Mouse (Mus musculus) stomach, embryonic 16.5 days (tissue): Measurements from ENCODE around the gene Tbx21. TPM values are rescaled to one million over a fixed set of nuclear protein-coding genes. Genes with fewer than 3 reads are reported as not detected.
A peak's percentile ranks its signal among the peaks of the same experiment; 100 is the strongest.

ENCODE experiments used
- ATAC-seq: fragments of 200-750 bp; cut with Nextera tagmentation; 2 replicates; pipeline ENCODE4 v1.8.0; 2017; ENCODE audit warnings: moderate number of reproducible peaks, moderate TSS enrichment; ENCODE audit not compliant: insufficient read depth, low FRiP score
- H3K27ac ChIP-seq: fragments of 300-500 bp; sonication (generic); 2 replicates; pipeline ENCODE4 v1.5.1; 2014; ENCODE audit warnings: low read length
- H3K27me3 ChIP-seq: fragments of 300-500 bp; sonication (generic); 2 replicates; pipeline ENCODE4 v1.6.1; 2014; ENCODE audit warnings: low read length, control low read depth, mixed read lengths; ENCODE audit not compliant: control insufficient read depth, insufficient read depth
- H3K36me3 ChIP-seq: fragments of 300-500 bp; sonication (generic); 2 replicates; pipeline ENCODE4 v1.6.1; 2014; ENCODE audit warnings: low read length; ENCODE audit not compliant: control insufficient read depth, insufficient read depth
- H3K4me1 ChIP-seq: fragments of 300-500 bp; sonication (generic); 2 replicates; pipeline ENCODE4 v1.6.1; 2014; ENCODE audit warnings: low read length, control low read depth, mixed read lengths; ENCODE audit not compliant: control insufficient read depth, insufficient read depth
- H3K4me2 ChIP-seq: fragments of 300-500 bp; sonication (generic); 2 replicates; pipeline ENCODE4 v1.6.1; 2014; ENCODE audit warnings: low read depth, low read length, mixed read lengths
- H3K4me3 ChIP-seq: fragments of 300-500 bp; sonication (generic); replicated peaks from 2 replicates; pipeline ENCODE4 v1.5.1; 2014; ENCODE audit warnings: mild to moderate bottlenecking, low read length
- H3K9ac ChIP-seq: fragments of 300-500 bp; sonication (generic); 2 replicates; pipeline ENCODE4 v1.6.1; 2014; ENCODE audit warnings: low read length
- H3K9me3 ChIP-seq: fragments of 300-500 bp; sonication (generic); replicated peaks from 2 replicates; pipeline ENCODE4 v1.6.1; 2016; ENCODE audit warnings: low read length, control low read depth; ENCODE audit not compliant: control insufficient read depth
- WGBS: fragments of 180-500 bp; shearing (Covaris S2); extraction: QIAGEN DNeasy Blood & Tissue Kit; methylation state at CpG from one replicate; pipeline ENCODE4 v1.1.7; 2014; 5-methylcytosine and 5-hydroxymethylcytosine counted together
- polyA plus RNA-seq: library from polyadenylated mRNA; unstranded; fragments of >200 nt; fragmentation: Nextera tagmentation; extraction: Ambion mirVana; gene quantifications from 2 replicates; pipeline ENCODE4 v1.2.1, GENCODE M21; 2015

The Tbx21 gene
- polyA plus RNA-seq, 1 experiment from 2014 or later, result 0.13 TPM

- no peaks in the 10 kb centered on the region for H3K9me3 ChIP-seq
- H3K36me3 ChIP-seq, result no peaks in the 10 kb centered on the region
- peak overlapping the region; percentile 59 for H3K4me2 ChIP-seq
- no peak for ATAC-seq
- WGBS, result 43% methylated on average over 15 of the region's 15 CpGs
- H3K9ac ChIP-seq, result peak overlapping the region; percentile 64; the same call in 1 of the 2 replicates
- H3K27ac ChIP-seq, result no peak overlapping the region
- H3K4me1 ChIP-seq, result no peaks in the 10 kb centered on the region
- peak overlapping the region; percentile 29 for H3K4me3 ChIP-seq
- H3K27me3 ChIP-seq, result peaks cover 12% of the 10 kb centered on the region
Measured at GRCm38 (mm10) chr11:97139256-97139655, 24.1 kb upstream of the Tbx21 start.

DNA sequence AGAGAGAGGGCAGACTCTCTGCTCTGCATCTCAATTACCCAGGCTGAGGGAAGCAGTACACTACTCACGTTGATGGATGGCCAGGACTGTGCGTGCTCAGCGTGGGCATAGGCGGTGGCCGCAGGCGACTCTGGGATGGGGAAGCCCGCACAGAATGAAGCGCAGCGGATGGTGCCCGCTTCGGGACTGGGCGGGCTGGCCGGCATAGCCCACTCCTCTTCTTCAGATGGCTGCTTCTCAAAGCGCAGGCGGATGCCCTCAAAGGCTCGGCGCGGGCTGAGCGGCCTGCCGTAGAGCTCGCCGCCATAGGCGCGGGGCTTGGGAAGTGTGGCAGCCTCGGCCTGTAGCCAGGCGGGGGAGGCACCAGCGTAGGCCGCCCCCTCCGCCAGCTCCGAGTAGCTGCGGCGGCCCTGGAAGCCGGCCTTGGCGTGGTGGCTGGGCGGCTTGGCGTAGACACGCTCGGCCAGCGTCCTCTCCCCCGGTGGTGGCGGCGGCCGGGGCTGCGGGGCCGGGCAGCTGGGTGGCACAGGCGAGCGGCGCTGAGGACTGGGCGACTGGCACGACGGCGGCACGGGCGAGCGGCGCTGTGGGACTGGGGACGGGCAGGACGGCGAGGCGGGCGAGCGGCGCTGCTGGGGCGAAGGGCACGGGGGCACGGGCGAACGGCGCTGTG, 23.6 kb upstream of the Tbx21 start:
- H3K36me3 ChIP-seq, result no peaks in the 10 kb centered on the region
- H3K4me2 ChIP-seq, result peak overlapping the region; percentile 59
- peak overlapping the region; percentile 64 for H3K9ac ChIP-seq
- H3K4me1 ChIP-seq, result no peaks in the 10 kb centered on the region
- H3K9me3 ChIP-seq, result no peaks in the 10 kb centered on the region
- 33% methylated on average over 67 of the region's 69 CpGs for WGBS
- H3K27me3 ChIP-seq, result peaks cover 12% of the 10 kb centered on the region
- H3K27ac ChIP-seq, result no peak overlapping the region
- no peak for ATAC-seq
- peak overlapping the region; percentile 29 for H3K4me3 ChIP-seq

DNA sequence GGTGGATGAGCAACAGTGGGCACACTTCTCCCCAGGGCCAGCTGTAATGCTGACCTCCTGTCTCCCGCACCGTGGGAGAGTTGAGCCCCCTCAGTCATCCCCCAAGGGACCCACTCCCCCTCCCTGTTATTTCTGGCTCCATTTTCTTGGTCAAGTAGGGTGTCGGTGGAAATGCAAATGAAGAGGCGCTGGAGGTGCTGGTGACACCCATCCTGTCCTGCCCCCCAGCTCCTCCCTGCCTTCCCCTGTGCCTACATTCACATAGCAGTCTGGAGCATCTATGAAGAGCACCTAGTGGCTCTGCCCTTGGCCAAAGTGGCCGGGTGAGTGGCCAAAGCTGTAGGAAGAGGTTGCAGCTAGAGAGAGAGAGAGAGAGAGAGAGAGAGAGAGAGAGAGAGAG, 18.1 kb upstream of the Tbx21 start:
- no peak overlapping the region for H3K27ac ChIP-seq
- no peak overlapping the region for H3K4me2 ChIP-seq
- no peak for ATAC-seq
- 0 out of 2 replicates have a peak, but pooled peaks cover 4% of the 10 kb centered on the region for H3K27me3 ChIP-seq
- H3K36me3 ChIP-seq, result no peaks in the 10 kb centered on the region
- H3K9me3 ChIP-seq, result no peaks in the 10 kb centered on the region
- 39% methylated on average over 5 of the region's 5 CpGs for WGBS
- H3K4me1 ChIP-seq, result no peaks in the 10 kb centered on the region
- no peak overlapping the region for H3K4me3 ChIP-seq
- no peak overlapping the region for H3K9ac ChIP-seq

- peaks cover 4% of the 10 kb centered on the region; the same call in 1 of the 2 replicates for H3K4me1 ChIP-seq
- H3K27ac ChIP-seq, result no peak overlapping the region
- H3K4me2 ChIP-seq, result no peak overlapping the region
- WGBS, result 21% methylated on average over 6 of the region's 6 CpGs
- H3K9me3 ChIP-seq, result no peaks in the 10 kb centered on the region
- no peak for ATAC-seq
- H3K9ac ChIP-seq, result no peak overlapping the region
- no peaks in the 10 kb centered on the region for H3K36me3 ChIP-seq
- H3K27me3 ChIP-seq, result 0 out of 2 replicates have a peak, but pooled peaks cover 4% of the 10 kb centered on the region
- no peak overlapping the region for H3K4me3 ChIP-seq
Measured at GRCm38 (mm10) chr11:97132185-97132584, 17.1 kb upstream of the Tbx21 start.

GRCm38 (mm10) chr11:97131683-97132082, 16.6 kb upstream of the Tbx21 start:
- no peak overlapping the region for H3K4me2 ChIP-seq
- no peak overlapping the region for H3K27ac ChIP-seq
- ATAC-seq, result no peak
- H3K9ac ChIP-seq, result no peak overlapping the region
- no peaks in the 10 kb centered on the region for H3K9me3 ChIP-seq
- H3K36me3 ChIP-seq, result no peaks in the 10 kb centered on the region
- 0 out of 2 replicates have a peak, but pooled peaks cover 4% of the 10 kb centered on the region for H3K27me3 ChIP-seq
- H3K4me3 ChIP-seq, result no peak overlapping the region
- 62% methylated on average over 2 of the region's 2 CpGs for WGBS
- peaks cover 5% of the 10 kb centered on the region; the same call in 1 of the 2 replicates for H3K4me1 ChIP-seq

- no peak overlapping the region for H3K9ac ChIP-seq
- no peaks in the 10 kb centered on the region for H3K9me3 ChIP-seq
- 76% methylated on average over 7 of the region's 7 CpGs for WGBS
- no peak overlapping the region for H3K27ac ChIP-seq
- H3K4me1 ChIP-seq, result peaks cover 6% of the 10 kb centered on the region; the same call in 1 of the 2 replicates
- H3K27me3 ChIP-seq, result 0 out of 2 replicates have a peak, but pooled peaks cover 4% of the 10 kb centered on the region
- no peaks in the 10 kb centered on the region for H3K36me3 ChIP-seq
- H3K4me3 ChIP-seq, result no peak overlapping the region
- H3K4me2 ChIP-seq, result no peak overlapping the region
- no peak for ATAC-seq
Measured at GRCm38 (mm10) chr11:97130318-97130717, 15.2 kb upstream of the Tbx21 start.

- Histone ChIP-seq H3K4me3 (no peak overlapping the region), H3K9me3 (no peaks in the 10 kb centered on the region), H3K27ac (no peak overlapping the region), H3K9ac (no peak overlapping the region), H3K4me1 (peaks cover 6% of the 10 kb centered on the region; the same call in 1 of the 2 replicates), H3K27me3 (0 out of 2 replicates have a peak, but pooled peaks cover 4% of the 10 kb centered on the region), H3K36me3 (no peaks in the 10 kb centered on the region), H3K4me2 (no peak overlapping the region)
- ATAC-seq, result no peak
- WGBS, result 62% methylated on average over 3 of the region's 3 CpGs
Measured at GRCm38 (mm10) chr11:97128956-97129355, 13.8 kb upstream of the Tbx21 start.

GRCm38 (mm10) chr11:97127470-97128223, 12.5 kb upstream of the Tbx21 start:
- peaks cover 6% of the 10 kb centered on the region; the same call in 1 of the 2 replicates for H3K4me1 ChIP-seq
- H3K4me2 ChIP-seq, result peak overlapping the region; percentile 63
- peak overlapping the region; percentile 66 for H3K9ac ChIP-seq
- H3K27me3 ChIP-seq, result 0 out of 2 replicates have a peak, but pooled peaks cover 4% of the 10 kb centered on the region
- no peak for ATAC-seq
- H3K36me3 ChIP-seq, result no peaks in the 10 kb centered on the region
- 21% methylated on average over 19 of the region's 19 CpGs for WGBS
- H3K9me3 ChIP-seq, result no peaks in the 10 kb centered on the region
- peak overlapping the region; percentile 48 for H3K4me3 ChIP-seq
- H3K27ac ChIP-seq, result no peak overlapping the region
